Mouse (Mus musculus) thymus, postnatal 14 days (tissue): Measurements from ENCODE around the gene Tmem138.
A peak's percentile ranks its signal among the peaks of the same experiment; 100 is the strongest.

Source experiments
- DNase-seq: peaks from one replicate; pipeline ENCODE4 v3.0.0; 2021

Gene Tmem138

DNA sequence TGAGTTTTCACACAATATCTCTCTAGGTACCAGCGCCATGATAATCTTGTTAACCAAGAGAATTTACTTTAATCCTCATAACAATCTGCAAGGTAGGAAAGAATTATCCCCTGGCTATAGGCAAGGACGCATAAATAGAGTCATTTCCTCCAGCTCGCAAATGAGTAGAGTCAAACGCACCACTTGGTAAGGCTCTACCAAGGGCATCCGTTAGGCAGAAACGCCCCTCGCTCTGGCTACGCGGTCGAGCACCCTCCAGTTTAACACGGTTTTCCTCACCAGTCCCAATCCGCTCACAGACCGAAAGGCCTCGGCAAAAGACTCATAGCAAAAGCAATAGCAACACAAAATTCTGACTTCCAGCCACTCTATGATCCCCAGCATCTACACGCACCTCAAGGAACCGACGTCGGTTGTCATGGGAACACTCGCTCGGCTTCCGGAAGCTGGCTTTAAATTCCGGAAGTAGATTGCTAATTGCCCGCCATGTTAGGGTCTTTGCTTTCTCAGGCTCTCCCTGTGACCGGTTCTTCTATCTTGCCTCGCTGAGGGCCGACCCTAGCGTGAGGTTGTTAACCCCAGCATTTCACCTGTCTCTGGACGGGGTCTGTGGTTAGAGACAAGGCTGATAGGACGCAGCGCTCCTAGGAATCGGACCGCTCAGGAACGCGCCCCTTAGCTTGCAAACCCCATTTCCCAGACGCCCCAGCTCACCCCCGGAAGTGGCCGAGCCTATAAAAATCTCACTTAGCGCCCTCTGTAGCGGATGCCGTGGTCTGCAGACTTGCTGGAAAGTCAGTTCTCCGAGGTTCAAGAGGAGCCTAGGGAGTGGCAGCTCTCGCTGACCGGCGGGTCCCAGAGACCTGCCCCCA, at the start of gene Tmem138, which contains the start of gene Cyb561a3:
TSS of gene Tmem138 (minus strand) at position 673 of the 872 bp plus-strand sequence.
TSS of gene Cyb561a3 (plus strand) at position 483 of the 872 bp plus-strand sequence.
- DNase-seq, result peak; percentile 94

DNA sequence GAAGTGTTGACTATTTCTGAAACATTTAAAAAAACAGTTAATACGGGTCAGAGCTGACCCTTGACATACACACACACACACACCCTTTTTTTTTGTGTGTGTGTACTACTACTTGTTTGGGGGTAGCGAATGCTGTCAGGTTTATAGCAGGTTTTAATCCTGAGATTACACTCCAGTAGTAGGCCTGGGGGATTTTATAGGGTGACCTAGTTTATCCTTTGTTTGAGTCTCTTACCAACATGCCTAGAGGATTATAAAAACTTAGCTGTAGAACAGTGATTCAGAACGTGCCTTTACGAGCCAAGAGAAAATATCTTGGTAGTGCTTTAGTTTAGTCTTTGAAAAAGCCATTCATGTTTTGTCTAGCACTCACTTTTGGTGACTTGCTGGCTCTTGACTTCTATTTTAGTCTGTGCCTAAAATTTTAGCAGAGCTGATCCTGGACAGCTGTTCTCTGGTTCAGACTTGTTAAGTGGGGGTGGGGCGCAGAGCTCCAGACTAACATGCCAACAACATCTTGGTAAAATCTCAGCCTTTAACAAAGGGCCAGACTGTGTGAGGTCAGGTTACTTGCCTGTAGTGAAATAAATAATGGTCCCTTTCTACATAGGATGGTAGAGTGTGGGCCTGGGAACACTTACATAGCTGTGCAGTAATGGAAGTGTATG, 31.5 kb upstream of the Tmem138 start:
- no peak for DNase-seq

DNA sequence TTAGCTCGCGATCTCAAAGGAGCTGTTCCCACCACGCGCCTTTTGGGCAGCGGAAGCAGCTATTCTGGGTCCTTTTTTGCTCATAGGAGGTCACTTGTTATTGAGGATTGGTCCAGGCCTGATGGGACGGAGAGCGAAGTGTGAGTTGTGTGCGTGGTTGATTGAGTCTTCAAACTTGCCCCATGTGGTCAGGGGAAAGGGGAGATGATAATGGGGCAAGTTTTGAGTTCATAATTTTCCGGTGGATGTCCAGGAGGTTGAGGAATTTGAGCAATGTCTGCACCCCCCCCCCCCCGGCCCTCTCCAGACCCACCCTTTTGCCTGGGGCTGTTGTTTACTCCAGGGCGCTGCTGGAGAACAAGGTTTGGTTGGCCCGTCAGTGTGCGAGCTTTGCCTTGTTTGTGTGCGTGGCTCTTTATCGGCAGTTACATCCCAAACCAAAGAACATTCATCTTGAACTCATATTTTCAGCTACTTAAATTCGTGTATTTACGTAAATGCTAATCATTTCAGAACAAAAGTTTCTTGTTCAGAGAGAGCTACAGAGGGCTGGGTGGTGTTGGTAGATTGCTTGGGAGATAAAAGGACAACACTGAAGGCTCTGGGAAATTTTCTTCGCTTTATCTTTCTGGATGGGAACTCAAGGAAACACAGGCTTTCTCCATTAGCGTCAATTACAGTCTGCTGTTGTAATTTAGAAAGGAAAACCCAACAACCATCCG, 28.9 kb upstream of the Tmem138 start:
- peak; percentile 30 for DNase-seq

- DNase-seq, result peak; percentile 99
Measured at GRCm38 (mm10) chr19:10605293-10605900, 28.2 kb upstream of the Tmem138 start, which contains the start of the genes Ddb1 and Tkfc. Gene Ddb1, plus strand, starts transcription at chr19:10605327. Gene Tkfc, minus strand, starts transcription at chr19:10605654.

GRCm38 (mm10) chr19:10604534-10604933, 27.4 kb upstream of the Tmem138 start:
- no peak for DNase-seq

- DNase-seq, result peak; percentile 35
Measured at GRCm38 (mm10) chr19:10603660-10604523, 26.7 kb upstream of the Tmem138 start.

- DNase-seq, result peak; percentile 93
Measured at GRCm38 (mm10) chr19:10602787-10603186, 25.6 kb upstream of the Tmem138 start.

DNA sequence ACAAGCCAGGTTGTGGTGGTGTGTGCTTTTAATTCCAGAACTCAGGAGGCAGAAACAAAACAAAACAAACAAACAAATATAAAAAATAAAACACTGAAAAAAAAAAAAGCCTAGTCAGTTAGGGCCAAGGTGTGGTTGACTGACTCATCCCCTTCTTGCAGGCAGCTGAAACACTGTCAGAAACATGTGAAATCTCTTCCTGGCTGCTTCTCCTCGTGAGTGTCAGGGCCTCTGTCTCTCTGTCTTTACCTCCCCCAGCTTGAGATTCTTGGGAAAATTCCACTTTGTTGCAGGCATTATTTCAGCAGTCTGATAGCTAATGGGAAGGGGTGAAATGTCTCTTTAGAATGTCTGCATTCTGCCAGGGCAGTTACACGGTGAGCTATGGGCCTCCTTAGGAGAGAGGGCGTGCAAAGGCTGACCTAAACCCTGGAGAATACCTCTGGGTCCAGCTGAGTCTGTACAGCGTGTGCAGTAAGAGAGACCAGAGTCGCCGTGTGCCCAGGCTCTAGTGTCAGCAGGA, 25.1 kb upstream of the Tmem138 start:
- no peak for DNase-seq

GRCm38 (mm10) chr19:10599648-10600047, 22.5 kb upstream of the Tmem138 start:
- no peak for DNase-seq

- peak; percentile 38 for DNase-seq
Measured at GRCm38 (mm10) chr19:10598188-10598587, 21.0 kb upstream of the Tmem138 start.

DNA sequence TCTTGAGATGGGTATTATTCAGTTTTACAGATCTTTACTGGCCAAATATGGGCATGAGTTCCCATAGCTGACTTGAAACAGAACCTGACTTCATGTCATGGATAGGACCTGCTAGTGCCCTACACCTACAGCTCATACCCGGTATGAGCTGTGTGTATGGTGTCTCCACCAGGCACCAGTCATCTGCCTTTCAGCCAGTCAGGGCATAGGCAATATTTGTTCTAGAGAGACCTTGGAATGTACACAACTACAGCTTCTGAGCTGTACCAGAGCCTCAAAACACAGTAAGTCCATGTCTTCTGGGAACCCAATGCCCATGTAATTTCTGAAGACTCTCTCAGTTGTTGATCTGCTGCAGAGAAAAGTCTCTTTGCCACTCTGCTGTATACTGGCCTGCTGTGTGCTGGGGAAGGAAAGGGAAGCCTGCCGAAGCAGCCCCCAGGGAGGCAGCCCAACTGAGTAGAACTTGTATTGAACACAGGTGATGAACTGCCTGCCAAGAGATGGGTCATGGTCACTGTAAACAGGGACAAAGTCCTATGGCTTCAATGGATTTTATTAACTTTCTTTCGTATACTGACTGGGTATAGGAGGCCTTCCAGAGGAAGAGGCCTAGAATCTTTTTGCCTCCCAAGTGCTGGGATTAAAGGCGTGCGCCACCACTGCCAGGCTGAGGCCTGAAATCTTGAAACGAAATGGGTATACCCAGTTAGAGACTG, 14.7 kb upstream of the Tmem138 start:
- DNase-seq, result no peak

DNA sequence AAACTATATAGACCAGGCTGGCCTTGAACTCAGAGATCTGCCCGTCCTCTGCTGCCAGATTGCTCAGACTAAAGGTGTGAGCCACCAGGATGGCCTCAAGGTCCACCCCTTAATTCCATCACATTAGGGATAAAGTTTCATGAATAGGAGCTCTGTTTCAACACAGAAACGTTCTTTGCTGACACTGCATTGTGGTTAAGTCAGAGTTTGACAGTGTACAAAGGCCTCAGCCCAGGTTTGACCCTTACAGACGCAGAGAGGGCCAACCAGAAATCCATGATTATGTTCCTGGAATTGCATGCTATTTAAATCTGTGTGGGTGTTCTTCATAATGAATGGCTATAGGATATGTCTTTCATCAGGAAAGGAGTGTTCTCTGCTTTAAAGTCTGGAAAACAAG, 13.1 kb upstream of the Tmem138 start:
- no peak for DNase-seq

DNA sequence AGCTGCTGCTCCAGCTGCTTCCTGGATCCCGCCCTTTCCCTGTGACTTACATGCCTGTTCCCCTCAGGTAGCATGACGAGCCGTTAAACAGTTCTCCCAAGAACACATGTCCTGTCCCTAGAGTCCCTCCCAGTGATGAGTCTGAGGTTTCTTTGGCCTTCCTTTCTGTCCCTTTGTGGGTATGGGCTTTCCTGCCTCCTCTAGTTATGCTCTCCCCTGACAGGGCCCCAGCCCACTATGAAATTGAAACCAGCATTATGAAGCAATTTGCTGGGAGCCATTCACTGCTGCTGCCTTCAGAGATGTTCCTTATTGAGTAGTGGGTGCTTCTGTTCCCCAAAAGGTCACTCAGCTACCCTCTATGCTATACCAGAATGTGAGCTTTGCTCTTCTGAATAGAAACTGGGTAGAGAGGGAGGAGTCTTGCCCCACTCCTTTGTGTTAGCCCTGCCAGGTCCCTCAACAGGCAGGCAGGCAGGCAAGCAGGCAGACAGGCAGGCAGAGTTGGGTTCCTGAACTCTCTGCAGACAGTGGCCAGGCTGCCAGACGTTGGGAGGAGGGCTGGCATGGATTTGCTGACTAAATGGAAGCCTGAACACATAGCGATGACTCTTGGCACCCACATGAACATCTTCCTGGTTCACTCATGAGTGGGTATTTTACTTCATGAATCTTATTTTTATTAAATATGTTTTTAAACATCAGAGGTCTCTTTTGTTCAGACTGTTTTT, 12.1 kb upstream of the Tmem138 start:
- DNase-seq, result no peak

GRCm38 (mm10) chr19:10587231-10587630, 10.1 kb upstream of the Tmem138 start:
- no peak for DNase-seq

DNA sequence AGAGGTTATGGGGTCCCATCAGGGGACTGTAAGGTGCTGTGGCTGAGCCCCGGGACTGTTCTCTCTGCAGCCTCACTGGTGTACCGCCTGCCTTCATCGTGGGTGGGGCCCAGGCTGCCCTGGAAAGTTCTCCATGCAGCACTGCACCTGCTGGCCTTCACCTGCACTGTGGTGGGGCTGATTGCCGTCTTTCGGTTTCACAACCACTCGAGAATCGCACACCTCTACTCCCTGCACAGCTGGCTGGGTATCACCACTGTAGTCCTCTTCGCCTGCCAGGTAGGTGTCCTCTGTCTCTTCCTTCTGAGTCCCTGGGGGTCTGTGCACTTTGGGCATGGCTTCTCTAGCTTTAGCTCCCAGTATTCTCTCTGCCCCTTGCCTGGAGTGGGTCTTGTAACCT, 8.0 kb upstream of the Tmem138 start:
- DNase-seq, result peak; percentile 28

- no peak for DNase-seq
Measured at GRCm38 (mm10) chr19:10583550-10584146, 6.5 kb upstream of the Tmem138 start.

- DNase-seq, result peak; percentile 21
Measured at GRCm38 (mm10) chr19:10581984-10582383, 4.8 kb upstream of the Tmem138 start.

- no peak for DNase-seq
Measured at GRCm38 (mm10) chr19:10580761-10581160, 3.6 kb upstream of the Tmem138 start.

DNA sequence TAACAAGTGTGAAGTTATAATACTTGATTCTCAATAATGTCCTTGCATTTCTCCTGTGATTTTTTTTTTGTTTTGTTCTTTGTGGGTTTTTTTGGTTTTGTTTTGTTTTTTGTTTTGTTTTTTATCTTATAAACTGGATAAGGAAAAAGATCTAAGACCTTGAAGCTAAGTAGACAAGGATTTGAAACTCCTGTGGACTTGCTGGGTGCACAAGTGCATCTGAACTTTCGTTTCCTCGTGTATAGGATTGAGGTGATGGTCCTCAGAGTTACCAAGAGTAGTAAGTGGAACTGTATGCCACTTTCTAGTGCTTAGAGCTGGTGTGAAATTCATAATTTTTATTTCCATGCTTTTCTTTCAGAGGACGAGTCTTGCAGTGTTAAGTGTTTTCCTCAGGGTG, 2.9 kb upstream of the Tmem138 start:
- no peak for DNase-seq

DNA sequence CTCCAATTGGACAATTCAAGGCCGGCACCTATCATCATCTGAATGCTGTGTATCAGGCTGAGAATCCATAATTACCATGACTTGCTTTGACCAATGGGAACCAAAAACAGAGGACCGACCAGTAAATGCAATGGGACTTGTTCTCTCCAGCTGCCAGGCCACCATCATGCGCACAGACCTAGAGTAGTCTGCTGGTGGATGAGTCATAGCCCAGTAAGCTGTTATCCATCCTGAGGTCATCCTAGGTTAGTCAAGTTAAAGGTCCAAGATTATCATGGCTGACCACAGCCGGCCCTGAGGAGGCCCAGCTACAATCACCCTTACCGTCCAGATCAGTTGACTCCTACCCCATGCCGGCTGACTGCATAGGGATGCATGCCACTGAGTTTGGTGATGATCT, 7.5 kb downstream of the Tmem138 start:
- no peak for DNase-seq
